Mouse (Mus musculus) neural tube, embryonic 14.5 days (tissue): ENCODE measurements around the gene Hist2h2aa2. TPM values are rescaled to one million over a fixed set of nuclear protein-coding genes. Genes with fewer than 3 reads are reported as not detected.

ENCODE experiments used
- ATAC-seq: fragments of 200-750 bp; cut with Nextera tagmentation; 2 replicates; pipeline ENCODE4 v1.8.0; 2017; ENCODE audit warnings: low read depth, mild to moderate bottlenecking, moderate TSS enrichment, moderate library complexity
- H3K27ac ChIP-seq: fragments of 300-500 bp; sonication (generic); 2 replicates; pipeline ENCODE4 v1.5.1; 2014; ENCODE audit warnings: low read depth, mild to moderate bottlenecking, control low read depth, low read length, moderate library complexity, mixed read lengths
- H3K27me3 ChIP-seq: fragments of 300-500 bp; sonication (generic); 2 replicates; pipeline ENCODE4 v1.6.1; 2014; ENCODE audit warnings: low read length; ENCODE audit not compliant: control insufficient read depth, insufficient read depth
- H3K36me3 ChIP-seq: fragments of 300-500 bp; sonication (generic); 2 replicates; pipeline ENCODE4 v1.6.1; 2014; ENCODE audit warnings: low read length, mixed read lengths; ENCODE audit not compliant: control insufficient read depth, insufficient read depth
- H3K4me1 ChIP-seq: fragments of 300-500 bp; sonication (generic); 2 replicates; pipeline ENCODE4 v1.6.1; 2014; ENCODE audit warnings: low read length; ENCODE audit not compliant: control insufficient read depth, insufficient read depth
- H3K4me2 ChIP-seq: fragments of 300-500 bp; sonication (generic); 2 replicates; pipeline ENCODE4 v1.6.1; 2014; ENCODE audit warnings: mild to moderate bottlenecking, low read depth, low read length, control low read depth
- H3K4me3 ChIP-seq: fragments of 300-500 bp; sonication (generic); 2 replicates; pipeline ENCODE4 v1.5.1; 2014; ENCODE audit warnings: low read depth, low read length, control low read depth, mixed read lengths
- H3K9ac ChIP-seq: fragments of 300-500 bp; sonication (generic); replicated peaks from 2 replicates; pipeline ENCODE4 v1.6.1; 2014; ENCODE audit warnings: low read depth, mild to moderate bottlenecking, control low read depth, low read length, mixed read lengths
- H3K9me3 ChIP-seq: fragments of 300-500 bp; sonication (generic); 2 replicates; pipeline ENCODE4 v1.6.1; 2016; ENCODE audit warnings: low read length; ENCODE audit not compliant: control insufficient read depth
- WGBS: fragments of 180-500 bp; shearing (Covaris S2); extraction: QIAGEN DNeasy Blood & Tissue Kit; methylation state at CpG from one replicate; pipeline ENCODE4 v1.1.7; 2014; 5-methylcytosine and 5-hydroxymethylcytosine counted together
- polyA plus RNA-seq: library from polyadenylated mRNA; unstranded; fragments of >200 nt; fragmentation: Nextera tagmentation; extraction: Ambion mirVana; gene quantifications from 2 replicates; pipeline ENCODE4 v1.2.1, GENCODE M21; 2014

Gene Hist2h2aa2
- polyA plus RNA-seq, 1 experiment from 2014 or later = 32.6 TPM

DNA sequence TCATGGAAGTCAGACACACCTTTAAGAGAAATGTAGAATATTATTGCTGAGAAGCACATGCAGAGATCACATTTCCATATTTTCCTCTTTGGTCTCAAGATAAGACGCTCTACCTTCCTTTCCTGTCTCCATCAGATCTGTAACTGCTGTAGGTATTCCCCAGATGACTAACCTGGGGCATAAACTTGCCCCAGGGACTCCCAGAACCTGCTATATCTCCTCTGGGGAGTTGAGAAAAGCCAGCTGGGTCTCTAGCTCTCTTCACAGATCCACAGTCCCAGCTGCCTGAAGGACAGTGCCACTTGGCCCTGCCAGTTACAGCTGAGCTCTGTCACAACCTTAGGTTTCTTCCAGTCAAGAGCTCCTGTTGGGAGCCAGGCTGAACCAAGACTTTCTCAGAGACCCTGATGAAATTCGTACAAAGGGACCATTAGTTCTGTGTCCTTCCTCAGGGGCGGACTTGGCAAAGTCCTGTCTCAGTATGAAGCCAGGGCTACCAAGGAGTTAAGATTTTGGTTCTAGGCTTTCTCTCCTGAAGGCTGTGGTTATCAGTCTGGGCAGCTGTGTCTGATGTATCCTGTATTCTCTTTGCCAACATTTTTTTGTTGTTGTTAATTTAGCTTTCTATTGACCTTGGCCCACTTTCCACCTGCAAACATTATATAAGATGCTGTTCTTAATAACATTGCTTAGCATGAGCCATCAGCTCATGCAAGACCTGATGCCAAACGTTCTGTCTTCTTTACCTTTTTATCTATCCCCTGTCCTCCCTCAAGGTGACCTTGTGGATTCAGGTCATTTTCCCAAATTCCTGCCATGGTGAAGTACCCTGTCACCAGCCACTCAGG, 8.9 kb downstream of the Hist2h2aa2 start:
- no peak overlapping the region for H3K4me3 ChIP-seq
- H3K9ac ChIP-seq = no peak overlapping the region
- no peak overlapping the region for H3K4me2 ChIP-seq
- H3K9me3 ChIP-seq = no peaks in the 10 kb centered on the region
- H3K27ac ChIP-seq = no peak overlapping the region
- H3K36me3 ChIP-seq = no peaks in the 10 kb centered on the region
- no peaks in the 10 kb centered on the region for H3K4me1 ChIP-seq
- 73% methylated on average over 4 of the region's 4 CpGs for WGBS
- ATAC-seq = no peak
- H3K27me3 ChIP-seq = no peaks in the 10 kb centered on the region

DNA sequence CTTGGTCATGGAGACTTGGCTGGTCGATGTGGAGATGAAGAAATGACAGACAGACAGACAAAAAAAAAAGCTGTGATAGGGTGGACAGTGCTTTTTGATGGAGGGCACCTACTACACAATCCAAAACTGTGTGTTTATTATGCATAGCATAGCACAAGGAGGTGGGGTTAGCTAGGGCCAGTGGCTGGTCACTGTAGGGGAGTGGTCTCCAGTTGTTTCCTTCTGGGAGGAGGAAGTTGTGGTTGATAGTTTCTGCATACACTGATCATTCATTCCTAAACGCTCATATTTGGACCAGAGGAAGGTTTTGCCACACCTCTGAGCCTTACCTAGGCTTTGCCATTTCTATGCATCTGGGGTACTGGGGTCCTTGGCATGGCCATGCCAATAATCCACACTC, 9.7 kb downstream of the Hist2h2aa2 start:
- no peak overlapping the region for H3K27ac ChIP-seq
- H3K9me3 ChIP-seq = no peaks in the 10 kb centered on the region
- no peak overlapping the region for H3K4me3 ChIP-seq
- ATAC-seq = no peak
- 77% methylated on average over 2 of the region's 2 CpGs for WGBS
- H3K27me3 ChIP-seq = no peaks in the 10 kb centered on the region
- no peak overlapping the region for H3K9ac ChIP-seq
- H3K4me1 ChIP-seq = no peaks in the 10 kb centered on the region
- H3K36me3 ChIP-seq = no peaks in the 10 kb centered on the region
- no peak overlapping the region for H3K4me2 ChIP-seq

DNA sequence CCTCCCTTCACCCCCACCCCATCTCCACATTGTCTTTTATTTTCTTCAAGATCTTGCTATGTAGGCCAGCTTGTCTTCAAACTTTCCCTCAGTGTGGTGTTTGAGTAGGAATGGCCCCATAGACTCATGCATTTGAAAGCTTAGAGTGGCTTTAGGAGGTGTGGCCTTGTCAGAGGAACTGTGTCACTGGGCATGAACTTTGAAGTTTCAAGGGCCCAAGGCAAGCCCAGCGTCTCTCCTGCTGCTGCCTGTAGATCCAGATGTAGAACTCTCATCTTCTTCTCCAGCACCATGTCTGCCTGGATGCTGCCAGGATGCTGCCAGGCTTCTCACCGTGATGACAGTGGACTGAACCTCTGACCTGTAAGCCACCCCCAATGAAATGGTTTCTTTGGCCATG, 11.2 kb downstream of the Hist2h2aa2 start:
- 63% methylated on average over 2 of the region's 2 CpGs for WGBS
- ATAC-seq = no peak
- no peak overlapping the region for H3K4me3 ChIP-seq

DNA sequence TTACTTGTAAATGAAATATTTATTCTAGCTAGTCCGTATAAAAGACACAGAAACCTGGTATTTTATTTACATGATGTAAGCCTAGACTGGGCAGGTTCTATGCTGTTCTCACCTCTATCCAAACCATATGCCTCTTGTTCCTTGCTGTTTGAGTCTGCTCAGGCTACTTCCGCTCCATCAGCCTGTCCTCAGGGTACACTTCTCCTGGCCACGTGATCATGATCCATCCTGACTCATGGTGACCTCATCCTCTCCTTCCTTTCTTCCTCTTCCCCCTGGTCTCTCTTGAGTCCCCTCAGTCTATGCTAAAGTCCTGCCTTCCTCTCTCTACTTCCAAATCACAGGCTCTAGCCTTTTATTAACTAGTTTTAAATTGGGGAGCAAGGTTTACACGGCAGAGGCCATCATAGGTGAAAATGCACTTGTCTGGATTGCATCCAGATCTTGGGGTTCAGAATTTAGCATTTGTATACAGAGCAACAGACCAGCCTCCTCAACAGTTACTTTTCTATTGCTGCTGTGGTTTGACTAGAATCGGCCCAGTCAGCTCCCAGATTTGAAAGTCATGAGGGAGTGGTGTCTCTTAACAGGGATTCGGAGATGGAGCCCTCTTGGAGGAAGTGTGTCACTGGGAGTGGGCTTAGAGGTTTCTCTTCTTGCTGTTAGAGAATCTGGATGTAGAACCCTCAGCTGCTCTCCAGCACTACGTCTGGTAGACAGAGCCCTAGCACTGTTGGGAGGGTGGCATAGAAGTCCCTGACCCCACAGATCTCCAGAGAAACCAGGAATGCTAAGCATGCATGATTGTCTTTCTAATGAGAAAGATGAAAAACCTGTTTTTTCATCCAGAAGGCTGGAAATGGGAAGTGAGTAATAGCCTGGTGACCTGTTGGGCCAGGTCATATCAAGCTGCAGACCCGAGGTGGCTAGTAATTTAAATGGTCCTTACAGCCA, 13.1 kb downstream of the Hist2h2aa2 start:
- Histone ChIP-seq H3K27me3 (no peaks in the 10 kb centered on the region), H3K27ac (no peak overlapping the region), H3K9ac (no peak overlapping the region), H3K4me2 (no peak overlapping the region), H3K4me3 (no peak overlapping the region), H3K4me1 (peaks cover 2% of the 10 kb centered on the region), H3K9me3 (no peaks in the 10 kb centered on the region), H3K36me3 (no peaks in the 10 kb centered on the region)
- no peak for ATAC-seq
- WGBS = 76% methylated on average over 8 of the region's 8 CpGs

More for the DNA sequence above, 11.2 kb downstream of the Hist2h2aa2 start:
- Histone ChIP-seq H3K27ac (no peak overlapping the region), H3K9me3 (no peaks in the 10 kb centered on the region), H3K27me3 (no peaks in the 10 kb centered on the region), H3K4me2 (no peak overlapping the region), H3K9ac (no peak overlapping the region), H3K4me1 (no peaks in the 10 kb centered on the region), H3K36me3 (no peaks in the 10 kb centered on the region)

DNA sequence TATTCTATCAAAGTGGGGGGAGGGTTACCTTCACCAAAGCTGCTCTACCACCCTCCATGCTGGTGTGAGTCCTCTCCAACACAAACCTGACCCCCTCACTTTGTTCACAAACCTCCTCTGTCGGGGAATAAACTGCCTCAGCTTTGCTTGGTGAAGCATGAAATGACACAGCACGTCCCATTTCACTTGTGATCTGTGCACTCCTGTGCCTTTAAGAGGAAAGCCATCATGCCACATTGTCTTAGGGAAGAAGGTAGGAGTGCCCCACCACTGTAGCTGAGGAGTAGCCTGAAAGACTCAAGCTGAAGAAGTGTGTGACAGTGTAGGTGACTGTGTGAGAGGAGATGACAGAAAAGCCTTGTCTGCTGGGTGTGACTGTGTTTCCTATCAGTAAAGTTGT, 14.7 kb downstream of the Hist2h2aa2 start:
- no peak overlapping the region for H3K27ac ChIP-seq
- no peaks in the 10 kb centered on the region for H3K27me3 ChIP-seq
- no peak overlapping the region for H3K4me2 ChIP-seq
- no peaks in the 10 kb centered on the region for H3K9me3 ChIP-seq
- WGBS = 11% methylated on average over 2 of the region's 2 CpGs
- no peak for ATAC-seq
- H3K36me3 ChIP-seq = no peaks in the 10 kb centered on the region
- no peak overlapping the region for H3K4me3 ChIP-seq
- H3K4me1 ChIP-seq = peaks cover 10% of the 10 kb centered on the region
- H3K9ac ChIP-seq = no peak overlapping the region; the same call in 1 of the 2 replicates

- Histone ChIP-seq H3K4me3 (no peak overlapping the region), H3K9me3 (no peaks in the 10 kb centered on the region), H3K27ac (no peak overlapping the region), H3K4me2 (peak overlapping the region; percentile 83; the same call in 1 of the 2 replicates), H3K4me1 (peaks cover 13% of the 10 kb centered on the region), H3K27me3 (no peaks in the 10 kb centered on the region), H3K36me3 (no peaks in the 10 kb centered on the region), H3K9ac (no peak overlapping the region)
- no peak for ATAC-seq
- 92% methylated on average over 4 of the region's 4 CpGs for WGBS
Observed at GRCm38 (mm10) chr3:96222774-96223173, 17.3 kb downstream of the Hist2h2aa2 start.

DNA sequence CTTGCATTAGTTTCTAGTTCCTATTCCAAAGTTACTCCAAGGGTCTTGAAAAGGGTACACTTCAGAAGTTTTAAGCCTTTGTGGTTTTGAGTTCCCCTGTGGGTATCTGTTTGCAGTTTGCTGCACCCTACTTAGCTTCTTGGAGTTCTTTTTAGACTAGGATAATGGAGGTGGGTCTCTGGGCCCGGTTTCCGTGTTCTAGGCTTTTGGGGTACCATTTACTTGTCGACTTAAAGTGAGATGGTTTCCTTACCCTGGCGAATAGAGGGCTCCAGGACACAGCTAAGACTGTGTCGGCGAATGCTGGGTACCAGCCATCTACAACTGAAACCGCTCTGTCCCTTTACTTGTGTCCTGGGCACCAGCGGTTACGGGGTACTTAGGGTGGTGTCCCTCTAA, 18.4 kb downstream of the Hist2h2aa2 start:
- H3K9ac ChIP-seq = peak overlapping the region; percentile 54
- peak overlapping the region; percentile 48 for H3K4me3 ChIP-seq
- H3K9me3 ChIP-seq = no peaks in the 10 kb centered on the region
- peaks cover 13% of the 10 kb centered on the region for H3K4me1 ChIP-seq
- no peaks in the 10 kb centered on the region for H3K27me3 ChIP-seq
- H3K4me2 ChIP-seq = peak overlapping the region; percentile 83
- ATAC-seq = no peak
- WGBS = 16% methylated on average over 9 of the region's 9 CpGs
- no peaks in the 10 kb centered on the region for H3K36me3 ChIP-seq
- peak overlapping the region; percentile 95 for H3K27ac ChIP-seq

- Histone ChIP-seq H3K27me3 (no peaks in the 10 kb centered on the region), H3K9ac (peak within 1 kb of the TSS; percentile 54), H3K4me1 (peaks cover 13% of the 10 kb centered on the region), H3K4me2 (peak within 1 kb of the TSS; percentile 83), H3K9me3 (no peaks in the 10 kb centered on the region), H3K36me3 (no peaks in the 10 kb centered on the region), H3K4me3 (peak within 1 kb of the TSS; percentile 48), H3K27ac (peak within 1 kb of the TSS; percentile 95)
- under 1% methylated on average over 43 of the region's 43 CpGs for WGBS
- peak; percentile 77 for ATAC-seq
Observed at GRCm38 (mm10) chr3:96220765-96221639, 19.1 kb downstream of the Hist2h2aa2 start, which contains the start of the genes Hist2h2ac and Hist2h2be. Hist2h2ac (minus strand) TSS chr3:96220880. Hist2h2be (plus strand) TSS chr3:96221119.
